Mouse (Mus musculus) gastrocnemius, postnatal 25 days (tissue): ENCODE measurements at regions not wholly inside any gene's neighbourhood (a gene's known extent, or its start where the extent isn't known, plus 50 kb on each side); places are given as distances from the start of the nearest gene placed in this dataset.

ENCODE experiments used
- DNase-seq: peaks from one replicate; pipeline ENCODE4 v3.0.0; 2022

- no peak for DNase-seq
Measured at GRCm38 (mm10) chr11:65638211-65638610, 149.9 kb downstream of the Map2k4 start.

GRCm38 (mm10) chr11:65637206-65637605, 150.9 kb downstream of the Map2k4 start:
- DNase-seq, result no peak

GRCm38 (mm10) chr11:65635307-65635706, 152.8 kb downstream of the Map2k4 start:
- DNase-seq, result no peak

- DNase-seq, result no peak
Measured at GRCm38 (mm10) chr11:65631164-65631563, 156.9 kb downstream of the Map2k4 start.

- DNase-seq, result no peak
Measured at GRCm38 (mm10) chr11:65630436-65630835, 157.7 kb downstream of the Map2k4 start.

- no peak for DNase-seq
Measured at GRCm38 (mm10) chr11:65629320-65629719, 158.8 kb downstream of the Map2k4 start.

- no peak for DNase-seq
Measured at GRCm38 (mm10) chr11:65618976-65619375, 169.1 kb downstream of the Map2k4 start.

- no peak for DNase-seq
Measured at GRCm38 (mm10) chr11:65610536-65610935, 177.6 kb downstream of the Map2k4 start.

- DNase-seq, result no peak
Measured at GRCm38 (mm10) chr11:65609056-65609455, 179.0 kb downstream of the Map2k4 start.

GRCm38 (mm10) chr11:65597298-65598076, 190.6 kb downstream of the Map2k4 start:
- DNase-seq, result no peak

GRCm38 (mm10) chr11:65588491-65588890, 199.6 kb downstream of the Map2k4 start:
- no peak for DNase-seq

- DNase-seq, result no peak
Measured at GRCm38 (mm10) chr11:65567831-65568230, 220.3 kb downstream of the Map2k4 start.

GRCm38 (mm10) chr11:65558236-65558635, 229.9 kb downstream of the Map2k4 start:
- no peak for DNase-seq

- DNase-seq, result no peak
Measured at GRCm38 (mm10) chr11:65551073-65551472, 237.0 kb downstream of the Map2k4 start.

- no peak for DNase-seq
Measured at GRCm38 (mm10) chr11:65544281-65544680, 243.8 kb downstream of the Map2k4 start.

- no peak for DNase-seq
Measured at GRCm38 (mm10) chr11:65543581-65543980, 244.5 kb downstream of the Map2k4 start.

GRCm38 (mm10) chr11:65537046-65537630, 251.0 kb downstream of the Map2k4 start:
- DNase-seq, result no peak

GRCm38 (mm10) chr11:65535726-65536442, 252.2 kb downstream of the Map2k4 start:
- DNase-seq, result no peak

GRCm38 (mm10) chr11:65530744-65531143, 257.4 kb downstream of the Map2k4 start:
- DNase-seq, result no peak

GRCm38 (mm10) chr11:65505106-65505865, 235.5 kb upstream of the Myocd start:
- no peak for DNase-seq

- DNase-seq, result no peak
Measured at GRCm38 (mm10) chr11:65497979-65498378, 228.2 kb upstream of the Myocd start.

GRCm38 (mm10) chr11:65497415-65497814, 227.6 kb upstream of the Myocd start:
- DNase-seq, result no peak
